Mouse (Mus musculus): Measurements from ENCODE around the gene Tm9sf4. TPM values are rescaled to one million over a fixed set of nuclear protein-coding genes. Genes with fewer than 3 reads are reported as not detected.

Tm9sf4 gene
- polyA plus RNA-seq, 1 experiment, result 52.5 TPM

DNA sequence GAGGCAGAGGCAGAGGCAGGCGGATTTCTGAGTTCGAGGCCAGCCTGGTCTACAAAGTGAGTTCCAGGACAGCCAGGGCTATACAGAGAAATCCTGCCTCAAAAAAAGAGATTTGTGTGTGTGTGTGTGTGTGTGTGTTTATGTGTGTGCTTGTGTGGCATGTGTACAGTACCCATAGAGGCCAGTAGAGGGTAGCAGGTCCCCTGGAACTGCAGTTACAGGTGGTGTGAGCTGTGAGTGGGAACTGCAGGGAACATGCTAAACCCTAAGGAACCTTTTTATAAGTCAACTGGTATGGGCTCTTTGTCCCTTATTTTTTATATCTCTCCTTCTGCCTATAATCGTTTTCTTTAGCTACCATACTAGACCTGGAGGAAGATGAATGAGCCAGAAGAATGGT, 3.8 kb upstream of the Tm9sf4 start:
- Histone ChIP-seq H3K36me3 (ENCODE audit: control insufficient read depth, insufficient read depth, low read length) (no peaks in the 10 kb centered on the region), H3K4me1 (ENCODE audit: control insufficient read depth, insufficient read depth, low read length) (peaks cover 5% of the 10 kb centered on the region; the same call in 1 of the 2 replicates), H3K27ac (ENCODE audit: control insufficient read depth, insufficient read depth, low read depth, low read length) (no peak overlapping the region), H3K4me3 (ENCODE audit: control insufficient read depth, low read depth, low read length) (no peak overlapping the region), H3K27me3 (ENCODE audit: control insufficient read depth, insufficient read depth, low read length) (no peaks in the 10 kb centered on the region)
- TF ChIP-seq POLR2A (IDR thresholded peaks at IDR 0.05; ENCODE audit: control insufficient read depth, low read depth, low read length) (no peak), CTCF (IDR thresholded peaks at IDR 0.05; ENCODE audit: control insufficient read depth, insufficient read depth, insufficient replicate concordance, low read depth, low read length) (no peak; the same call in 1 of the 2 replicates)

DNA sequence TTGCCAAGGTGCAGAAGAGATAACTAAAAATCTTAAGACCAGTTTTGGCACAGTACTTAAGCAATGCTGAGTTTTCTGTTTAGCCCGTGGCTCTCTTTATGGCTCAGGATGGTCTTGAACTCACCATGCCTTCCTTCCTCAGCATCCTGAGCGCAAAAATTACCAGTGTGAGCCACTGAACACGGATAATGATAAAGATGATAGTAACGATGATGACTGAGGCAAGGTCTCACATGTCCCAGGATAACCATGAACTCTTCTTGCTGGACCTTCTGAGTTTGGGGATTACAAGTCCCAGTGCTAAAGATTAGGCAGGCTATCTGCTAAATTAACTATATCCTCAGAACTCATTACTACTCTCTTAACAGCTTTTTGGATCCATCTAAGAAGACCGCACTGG, 970 bp upstream of the Tm9sf4 start:
- no peak overlapping the region; the same call in 1 of the 2 replicates for H3K4me3 ChIP-seq (ENCODE audit: control insufficient read depth, low read depth, low read length)
- no peak overlapping the region for H3K27ac ChIP-seq (ENCODE audit: control insufficient read depth, insufficient read depth, low read depth, low read length)
- TF ChIP-seq CTCF (IDR thresholded peaks at IDR 0.05; ENCODE audit: control insufficient read depth, insufficient read depth, insufficient replicate concordance, low read depth, low read length), result no peak
- no peak for TF ChIP-seq POLR2A (IDR thresholded peaks at IDR 0.05; ENCODE audit: control insufficient read depth, low read depth, low read length)
- H3K27me3 ChIP-seq (ENCODE audit: control insufficient read depth, insufficient read depth, low read length), result no peaks in the 10 kb centered on the region
- H3K36me3 ChIP-seq (ENCODE audit: control insufficient read depth, insufficient read depth, low read length), result no peaks in the 10 kb centered on the region
- peaks cover 5% of the 10 kb centered on the region; the same call in 1 of the 2 replicates for H3K4me1 ChIP-seq (ENCODE audit: control insufficient read depth, insufficient read depth, low read length)

DNA sequence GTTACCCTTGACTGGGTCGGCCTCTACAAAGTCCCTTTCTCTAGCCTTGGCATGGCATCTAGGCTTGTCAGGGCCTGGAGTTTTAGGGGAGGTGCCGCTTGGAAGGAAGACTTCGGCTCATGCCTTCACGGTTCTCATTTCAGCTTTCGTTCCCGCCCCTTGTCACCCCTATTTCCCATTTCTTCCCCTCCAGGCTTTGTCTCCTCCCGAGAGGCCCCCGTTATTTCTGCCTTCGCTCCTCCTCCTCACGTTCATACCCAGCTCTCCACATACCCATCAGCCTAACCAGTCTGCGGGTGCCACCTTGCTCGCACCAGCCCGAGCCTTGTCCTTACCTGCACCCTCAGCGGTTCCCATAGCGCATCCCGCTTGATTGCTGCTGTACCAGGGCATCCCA, 579 bp downstream of the Tm9sf4 start:
- TF ChIP-seq CTCF (IDR thresholded peaks at IDR 0.05; ENCODE audit: control insufficient read depth, insufficient read depth, insufficient replicate concordance, low read depth, low read length), result no peak
- TF ChIP-seq POLR2A (IDR thresholded peaks at IDR 0.05; ENCODE audit: control insufficient read depth, low read depth, low read length), result no peak
- Histone ChIP-seq H3K4me3 (ENCODE audit: control insufficient read depth, low read depth, low read length) (peak overlapping the region; percentile 95), H3K4me1 (ENCODE audit: control insufficient read depth, insufficient read depth, low read length) (peaks cover 5% of the 10 kb centered on the region; the same call in 1 of the 2 replicates), H3K36me3 (ENCODE audit: control insufficient read depth, insufficient read depth, low read length) (no peaks in the 10 kb centered on the region), H3K27me3 (ENCODE audit: control insufficient read depth, insufficient read depth, low read length) (no peaks in the 10 kb centered on the region), H3K27ac (ENCODE audit: control insufficient read depth, insufficient read depth, low read depth, low read length) (peak overlapping the region; percentile 97)

DNA sequence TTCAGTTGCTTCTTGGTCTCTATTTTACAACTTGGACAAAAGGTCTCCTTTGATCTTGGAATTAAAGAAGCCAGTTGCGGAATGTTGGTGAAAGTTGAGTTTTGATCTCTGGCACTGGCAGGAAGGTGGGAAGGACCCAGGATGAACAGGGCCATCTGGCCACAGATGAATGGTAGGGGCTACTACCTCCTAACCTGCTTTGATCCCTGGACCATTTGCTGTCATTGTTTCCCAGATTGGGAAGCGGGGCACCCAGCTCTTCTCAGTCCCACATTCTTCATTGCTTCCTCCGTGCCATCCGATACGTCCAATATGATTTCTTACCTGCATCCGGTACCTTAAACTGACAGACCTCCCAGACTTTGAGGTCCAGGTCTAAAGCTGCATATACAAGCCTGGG, 6.0 kb downstream of the Tm9sf4 start:
- no peaks in the 10 kb centered on the region for H3K36me3 ChIP-seq (ENCODE audit: control insufficient read depth, insufficient read depth, low read length)
- peaks cover under 1% of the 10 kb centered on the region; the same call in 1 of the 2 replicates for H3K4me1 ChIP-seq (ENCODE audit: control insufficient read depth, insufficient read depth, low read length)
- no peak for TF ChIP-seq POLR2A (IDR thresholded peaks at IDR 0.05; ENCODE audit: control insufficient read depth, low read depth, low read length)
- TF ChIP-seq CTCF (IDR thresholded peaks at IDR 0.05; ENCODE audit: control insufficient read depth, insufficient read depth, insufficient replicate concordance, low read depth, low read length), result no peak
- no peak overlapping the region for H3K4me3 ChIP-seq (ENCODE audit: control insufficient read depth, low read depth, low read length)
- H3K27me3 ChIP-seq (ENCODE audit: control insufficient read depth, insufficient read depth, low read length), result no peaks in the 10 kb centered on the region
- no peak overlapping the region for H3K27ac ChIP-seq (ENCODE audit: control insufficient read depth, insufficient read depth, low read depth, low read length)

DNA sequence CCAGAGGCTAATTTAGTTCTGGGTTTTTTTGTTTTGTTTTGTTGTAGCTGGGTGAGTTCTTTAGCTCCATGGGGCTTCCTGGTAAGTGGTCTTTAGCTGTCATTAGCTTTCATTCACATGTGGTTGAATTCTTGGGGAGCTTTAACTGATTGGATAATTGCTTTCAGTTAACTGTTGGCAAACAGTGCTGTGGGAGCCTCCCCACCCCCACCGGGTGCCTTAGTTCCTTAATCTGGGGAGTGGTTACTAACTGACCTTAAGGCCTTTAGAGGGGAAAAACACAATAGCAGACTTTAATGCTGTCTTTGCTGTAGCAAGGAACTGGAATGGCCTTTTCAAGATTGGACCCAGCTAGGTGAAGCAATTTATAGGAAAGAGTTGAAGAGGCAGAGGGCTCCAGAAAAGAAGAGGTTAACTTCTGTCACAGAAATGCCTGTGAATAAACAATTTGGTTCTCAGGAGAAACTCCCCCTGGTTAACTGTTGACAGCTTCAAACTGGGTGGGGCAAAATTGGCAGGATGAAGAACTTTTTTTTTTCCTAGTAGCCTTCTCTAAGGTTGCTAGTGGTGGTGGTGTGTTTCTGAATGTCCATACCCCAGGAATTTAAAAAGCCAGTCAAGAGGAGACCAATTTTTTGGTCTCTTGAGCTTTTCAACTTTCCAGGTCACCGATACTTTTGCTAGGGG, 7.2 kb downstream of the Tm9sf4 start:
- Histone ChIP-seq H3K4me1 (ENCODE audit: control insufficient read depth, insufficient read depth, low read length) (no peaks in the 10 kb centered on the region; the same call in 1 of the 2 replicates), H3K27me3 (ENCODE audit: control insufficient read depth, insufficient read depth, low read length) (no peaks in the 10 kb centered on the region), H3K4me3 (ENCODE audit: control insufficient read depth, low read depth, low read length) (no peak overlapping the region), H3K36me3 (ENCODE audit: control insufficient read depth, insufficient read depth, low read length) (no peaks in the 10 kb centered on the region), H3K27ac (ENCODE audit: control insufficient read depth, insufficient read depth, low read depth, low read length) (no peak overlapping the region)
- TF ChIP-seq POLR2A (IDR thresholded peaks at IDR 0.05; ENCODE audit: control insufficient read depth, low read depth, low read length) (no peak), CTCF (IDR thresholded peaks at IDR 0.05; ENCODE audit: control insufficient read depth, insufficient read depth, insufficient replicate concordance, low read depth, low read length) (no peak)

DNA sequence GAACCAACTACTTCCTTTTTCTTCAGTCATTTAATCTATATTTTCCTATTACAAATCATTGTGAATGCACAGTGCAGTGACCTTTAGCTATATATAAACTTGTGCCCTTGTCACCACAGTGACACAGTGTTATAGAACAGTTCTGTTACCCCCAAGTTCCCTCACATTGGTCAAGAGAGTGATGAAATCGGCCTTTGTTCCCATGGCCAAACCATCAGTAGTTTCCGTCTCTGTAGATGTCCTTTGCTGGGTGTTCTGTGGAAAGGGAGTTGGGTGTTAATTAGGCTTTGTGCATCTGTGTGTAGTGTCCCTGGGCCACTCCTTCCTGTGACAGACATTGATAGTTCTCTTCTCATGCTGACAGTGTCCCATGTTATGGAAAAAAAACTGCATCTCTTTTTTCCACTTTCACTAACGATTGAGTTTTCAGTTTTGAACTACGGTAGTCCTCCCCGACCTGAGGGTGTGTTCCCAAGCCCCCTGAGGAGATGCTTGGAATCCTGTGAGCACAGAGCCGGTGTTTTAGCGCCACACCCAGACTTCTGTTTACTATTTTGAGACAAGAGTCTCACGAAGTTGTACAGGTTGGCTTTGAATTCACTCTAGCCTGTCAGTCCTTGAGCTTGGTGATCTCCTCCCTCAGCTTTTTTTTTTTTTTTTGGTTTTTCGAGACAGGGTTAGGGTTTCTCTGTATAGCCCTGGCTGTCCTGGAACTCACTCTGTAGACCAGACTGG, 9.6 kb downstream of the Tm9sf4 start:
- Histone ChIP-seq H3K4me3 (ENCODE audit: control insufficient read depth, low read depth, low read length) (no peak overlapping the region), H3K27me3 (ENCODE audit: control insufficient read depth, insufficient read depth, low read length) (no peaks in the 10 kb centered on the region), H3K4me1 (ENCODE audit: control insufficient read depth, insufficient read depth, low read length) (no peaks in the 10 kb centered on the region; the same call in 1 of the 2 replicates), H3K27ac (ENCODE audit: control insufficient read depth, insufficient read depth, low read depth, low read length) (no peak overlapping the region), H3K36me3 (ENCODE audit: control insufficient read depth, insufficient read depth, low read length) (no peaks in the 10 kb centered on the region)
- TF ChIP-seq CTCF (IDR thresholded peaks at IDR 0.05; ENCODE audit: control insufficient read depth, insufficient read depth, insufficient replicate concordance, low read depth, low read length), result no peak
- TF ChIP-seq POLR2A (IDR thresholded peaks at IDR 0.05; ENCODE audit: control insufficient read depth, low read depth, low read length), result no peak

DNA sequence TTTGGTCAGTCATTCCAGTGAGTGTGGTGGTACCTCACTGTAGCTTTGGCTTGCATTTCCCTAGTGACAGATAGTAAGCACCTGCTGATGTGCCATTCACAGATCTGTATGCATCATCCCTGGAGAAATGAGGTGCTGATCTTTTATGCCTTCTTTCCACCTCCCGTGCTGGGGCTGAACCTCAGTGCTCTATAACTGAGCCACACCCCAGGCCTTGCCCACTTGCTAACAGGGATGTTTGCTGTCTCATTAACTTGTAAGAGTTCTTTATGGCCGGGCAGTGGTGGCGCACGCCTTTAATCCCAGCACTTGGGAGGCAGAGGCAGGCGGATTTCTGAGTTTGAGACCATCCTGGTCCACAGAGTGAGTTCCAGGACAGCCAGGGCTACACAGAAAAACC, 10.9 kb downstream of the Tm9sf4 start:
- H3K36me3 ChIP-seq (ENCODE audit: control insufficient read depth, insufficient read depth, low read length), result no peaks in the 10 kb centered on the region
- H3K4me1 ChIP-seq (ENCODE audit: control insufficient read depth, insufficient read depth, low read length), result no peaks in the 10 kb centered on the region; the same call in 1 of the 2 replicates
- H3K27ac ChIP-seq (ENCODE audit: control insufficient read depth, insufficient read depth, low read depth, low read length), result no peak overlapping the region
- no peak overlapping the region for H3K4me3 ChIP-seq (ENCODE audit: control insufficient read depth, low read depth, low read length)
- TF ChIP-seq POLR2A (IDR thresholded peaks at IDR 0.05; ENCODE audit: control insufficient read depth, low read depth, low read length), result no peak
- TF ChIP-seq CTCF (IDR thresholded peaks at IDR 0.05; ENCODE audit: control insufficient read depth, insufficient read depth, insufficient replicate concordance, low read depth, low read length), result no peak
- no peaks in the 10 kb centered on the region for H3K27me3 ChIP-seq (ENCODE audit: control insufficient read depth, insufficient read depth, low read length)
